Mouse (Mus musculus) kidney, embryonic 16.5 days (tissue): Measurements from ENCODE around the gene Ak8. TPM values are rescaled to one million over a fixed set of nuclear protein-coding genes. Genes with fewer than 3 reads are reported as not detected.

ENCODE experiments used
- ATAC-seq: fragments of 200-750 bp; cut with Nextera tagmentation; 2 replicates; pipeline ENCODE4 v1.8.0; 2017; ENCODE audit warnings: moderate TSS enrichment; ENCODE audit not compliant: low FRiP score, low TSS enrichment
- H3K27ac ChIP-seq: fragments of 300-500 bp; sonication (generic); 2 replicates; pipeline ENCODE4 v1.5.1; 2014; ENCODE audit warnings: low read length
- H3K27me3 ChIP-seq: fragments of 300-500 bp; sonication (generic); 2 replicates; pipeline ENCODE4 v1.6.1; 2014; ENCODE audit warnings: low read length, control low read depth, mixed read lengths; ENCODE audit not compliant: insufficient read depth
- H3K36me3 ChIP-seq: fragments of 300-500 bp; sonication (generic); 2 replicates; pipeline ENCODE4 v1.6.1; 2014; ENCODE audit warnings: low read length, control low read depth, mixed read lengths; ENCODE audit not compliant: insufficient read depth
- H3K4me1 ChIP-seq: fragments of 300-500 bp; sonication (generic); 2 replicates; pipeline ENCODE4 v1.6.1; 2014; ENCODE audit warnings: low read length, control low read depth, mixed read lengths; ENCODE audit not compliant: insufficient read depth
- H3K4me2 ChIP-seq: fragments of 300-500 bp; sonication (generic); replicated peaks from 2 replicates; pipeline ENCODE4 v1.6.1; 2014; ENCODE audit warnings: low read depth, low read length
- H3K4me3 ChIP-seq: fragments of 300-500 bp; sonication (generic); 2 replicates; pipeline ENCODE4 v1.5.1; 2014; ENCODE audit warnings: mild to moderate bottlenecking, low read length
- H3K9ac ChIP-seq: fragments of 300-500 bp; sonication (generic); replicated peaks from 2 replicates; pipeline ENCODE4 v1.6.1; 2014; ENCODE audit warnings: low read length
- H3K9me3 ChIP-seq: fragments of 300-500 bp; sonication (generic); 2 replicates; pipeline ENCODE4 v1.6.1; 2016; ENCODE audit warnings: low read length, control low read depth
- WGBS: fragments of 180-500 bp; shearing (Covaris S2); extraction: QIAGEN DNeasy Blood & Tissue Kit; methylation state at CpG from one replicate; pipeline ENCODE4 v1.1.7; 2014; 5-methylcytosine and 5-hydroxymethylcytosine counted together
- polyA plus RNA-seq: library from polyadenylated mRNA; unstranded; fragments of >200 nt; fragmentation: Nextera tagmentation; extraction: Ambion mirVana; gene quantifications from 2 replicates; pipeline ENCODE4 v1.2.1, GENCODE M21; 2015

Ak8 gene
- polyA plus RNA-seq, 1 experiment from 2014 or later, result 1.2 TPM

- no peak for ATAC-seq
- H3K4me1 ChIP-seq, result no peaks in the 10 kb centered on the region
- no peak overlapping the region for H3K27ac ChIP-seq
- peaks cover 67% of the 10 kb centered on the region for H3K36me3 ChIP-seq
- H3K4me2 ChIP-seq, result no peak overlapping the region
- WGBS, result 84% methylated on average over 4 of the region's 4 CpGs
- no peaks in the 10 kb centered on the region for H3K27me3 ChIP-seq
- no peak overlapping the region for H3K9ac ChIP-seq
- no peak overlapping the region for H3K4me3 ChIP-seq
- H3K9me3 ChIP-seq, result no peaks in the 10 kb centered on the region
Measured at GRCm38 (mm10) chr2:28681718-28682117, 18.2 kb upstream of the Ak8 start.

DNA sequence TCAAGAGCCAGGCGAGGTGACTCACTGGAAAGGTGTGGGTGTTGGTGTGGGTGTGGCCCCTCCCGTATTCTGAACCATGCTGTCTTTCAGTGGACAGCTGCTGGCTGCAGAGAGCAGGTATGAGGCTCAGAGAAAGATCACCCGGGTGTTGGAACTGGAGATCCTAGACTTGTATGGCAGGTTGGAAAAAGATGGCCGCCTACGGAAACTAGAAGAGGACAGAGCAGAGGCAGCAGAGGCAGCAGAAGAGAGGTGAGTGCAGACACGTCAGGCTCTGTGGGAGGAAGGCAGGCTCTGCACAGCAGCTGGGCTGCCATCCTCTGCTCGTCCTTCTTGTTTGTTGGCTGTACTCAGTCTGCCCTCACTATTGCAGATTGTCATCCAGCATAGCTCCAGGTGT is 14.1 kb upstream of the Ak8 start:
- H3K9ac ChIP-seq, result no peak overlapping the region
- no peak overlapping the region for H3K4me2 ChIP-seq
- H3K4me1 ChIP-seq, result no peaks in the 10 kb centered on the region
- no peaks in the 10 kb centered on the region for H3K27me3 ChIP-seq
- no peak for ATAC-seq
- WGBS, result 82% methylated on average over 7 of the region's 7 CpGs
- H3K9me3 ChIP-seq, result no peaks in the 10 kb centered on the region
- H3K36me3 ChIP-seq, result peaks cover 54% of the 10 kb centered on the region
- no peak overlapping the region for H3K4me3 ChIP-seq
- H3K27ac ChIP-seq, result no peak overlapping the region

DNA sequence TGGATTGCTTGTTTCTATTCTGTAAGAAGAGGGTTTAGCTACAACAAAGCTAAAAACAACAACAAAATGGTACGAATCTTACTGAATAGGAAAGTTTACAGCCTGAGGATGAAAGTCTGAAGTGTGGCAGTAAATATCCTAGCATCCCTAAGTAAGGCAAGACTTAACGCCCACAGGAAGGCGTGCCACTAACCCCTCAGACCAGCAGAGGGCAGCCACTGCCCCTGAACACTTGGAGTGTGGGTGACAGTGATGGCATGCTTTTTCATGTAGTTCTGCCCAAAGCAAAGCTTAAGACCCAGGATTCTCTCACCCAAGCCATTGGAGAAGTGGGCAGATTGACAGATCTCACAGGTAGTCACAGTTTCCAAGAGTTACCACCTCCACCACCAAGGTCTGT is 11.5 kb upstream of the Ak8 start:
- peaks cover 33% of the 10 kb centered on the region for H3K36me3 ChIP-seq
- no peak overlapping the region for H3K4me3 ChIP-seq
- no peak overlapping the region for H3K27ac ChIP-seq
- no peak overlapping the region for H3K4me2 ChIP-seq
- no peak overlapping the region for H3K9ac ChIP-seq
- no peaks in the 10 kb centered on the region for H3K9me3 ChIP-seq
- ATAC-seq, result no peak; the same call in 1 of the 2 replicates
- no peaks in the 10 kb centered on the region for H3K27me3 ChIP-seq
- H3K4me1 ChIP-seq, result no peaks in the 10 kb centered on the region
- 37% methylated on average over 3 of the region's 3 CpGs for WGBS

- Histone ChIP-seq H3K27me3 (no peaks in the 10 kb centered on the region), H3K4me3 (no peak overlapping the region), H3K9ac (no peak overlapping the region), H3K4me1 (no peaks in the 10 kb centered on the region), H3K4me2 (no peak overlapping the region), H3K36me3 (peaks cover 5% of the 10 kb centered on the region; the same call in 1 of the 2 replicates), H3K9me3 (no peaks in the 10 kb centered on the region), H3K27ac (no peak overlapping the region)
- 79% methylated on average over 9 of the region's 9 CpGs for WGBS
- no peak for ATAC-seq
Measured at GRCm38 (mm10) chr2:28692692-28693091, 7.3 kb upstream of the Ak8 start.

GRCm38 (mm10) chr2:28698566-28698965 is 1.4 kb upstream of the Ak8 start:
- no peak for ATAC-seq
- H3K4me1 ChIP-seq, result peaks cover 19% of the 10 kb centered on the region
- no peak overlapping the region for H3K9ac ChIP-seq
- H3K4me2 ChIP-seq, result no peak overlapping the region
- H3K4me3 ChIP-seq, result no peak overlapping the region
- no peaks in the 10 kb centered on the region for H3K27me3 ChIP-seq
- H3K9me3 ChIP-seq, result no peaks in the 10 kb centered on the region
- WGBS, result 65% methylated on average over 5 of the region's 5 CpGs
- H3K36me3 ChIP-seq, result no peaks in the 10 kb centered on the region
- H3K27ac ChIP-seq, result no peak overlapping the region

DNA sequence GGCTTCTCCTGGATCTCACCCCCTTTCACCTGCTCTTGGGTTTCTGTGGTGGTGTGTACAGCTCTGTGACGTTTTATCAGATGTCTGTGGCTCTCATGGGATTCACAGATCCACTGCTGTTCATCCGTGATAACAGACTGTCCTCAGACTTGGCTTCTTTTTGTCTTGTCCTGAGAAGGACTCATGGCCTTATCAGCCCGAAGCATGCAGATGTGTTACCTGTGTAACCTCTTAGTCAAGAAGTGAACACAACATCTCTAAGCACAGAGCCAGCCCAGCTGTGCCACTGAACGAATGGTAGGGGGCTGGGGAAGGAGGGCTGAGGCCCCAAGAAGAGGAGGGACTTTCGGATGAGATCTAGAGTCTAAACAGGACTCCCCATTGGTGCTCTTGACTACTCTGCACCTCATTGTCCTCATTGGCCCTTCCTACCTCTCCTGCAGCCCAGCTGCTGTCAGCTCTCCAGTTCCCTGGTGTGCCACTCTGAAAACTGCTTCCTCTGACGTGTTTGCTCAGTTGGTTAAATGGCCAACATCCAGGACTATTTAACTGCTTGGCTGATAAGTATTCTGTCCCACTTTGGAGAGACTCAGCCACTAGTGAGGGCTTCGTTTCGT is 1.8 kb downstream of the Ak8 start:
- H3K4me3 ChIP-seq, result no peak overlapping the region
- peaks cover 19% of the 10 kb centered on the region for H3K4me1 ChIP-seq
- no peaks in the 10 kb centered on the region for H3K36me3 ChIP-seq
- H3K27me3 ChIP-seq, result no peaks in the 10 kb centered on the region
- ATAC-seq, result no peak
- no peak overlapping the region for H3K27ac ChIP-seq
- H3K9me3 ChIP-seq, result no peaks in the 10 kb centered on the region
- 70% methylated on average over 8 of the region's 8 CpGs for WGBS
- no peak overlapping the region for H3K4me2 ChIP-seq
- no peak overlapping the region for H3K9ac ChIP-seq

- Histone ChIP-seq H3K27me3 (no peaks in the 10 kb centered on the region), H3K9me3 (no peaks in the 10 kb centered on the region), H3K9ac (no peak overlapping the region), H3K4me3 (no peak overlapping the region), H3K4me2 (no peak overlapping the region), H3K27ac (no peak overlapping the region), H3K4me1 (no peaks in the 10 kb centered on the region), H3K36me3 (no peaks in the 10 kb centered on the region)
- 38% methylated on average over 8 of the region's 8 CpGs for WGBS
- no peak for ATAC-seq
Measured at GRCm38 (mm10) chr2:28706106-28706636, 6.2 kb downstream of the Ak8 start.

- Histone ChIP-seq H3K9me3 (no peaks in the 10 kb centered on the region), H3K4me2 (no peak overlapping the region), H3K4me1 (no peaks in the 10 kb centered on the region), H3K27me3 (no peaks in the 10 kb centered on the region), H3K36me3 (no peaks in the 10 kb centered on the region), H3K9ac (no peak overlapping the region), H3K27ac (no peak overlapping the region), H3K4me3 (no peak overlapping the region)
- ATAC-seq, result no peak
- 32% methylated on average over 6 of the region's 6 CpGs for WGBS
Measured at GRCm38 (mm10) chr2:28706787-28707186, 6.8 kb downstream of the Ak8 start.

- WGBS, result 84% methylated on average over 8 of the region's 8 CpGs
- H3K4me2 ChIP-seq, result no peak overlapping the region
- H3K9me3 ChIP-seq, result no peaks in the 10 kb centered on the region
- 0 out of 2 replicates have a peak overlapping the region, but pooled peaks have one; percentile 14 for H3K9ac ChIP-seq
- no peak overlapping the region for H3K4me3 ChIP-seq
- H3K27me3 ChIP-seq, result no peaks in the 10 kb centered on the region
- no peak for ATAC-seq
- H3K4me1 ChIP-seq, result no peaks in the 10 kb centered on the region
- no peaks in the 10 kb centered on the region for H3K36me3 ChIP-seq
- no peak overlapping the region for H3K27ac ChIP-seq
Measured at GRCm38 (mm10) chr2:28713036-28713435, 13.1 kb downstream of the Ak8 start.

GRCm38 (mm10) chr2:28722419-28722818 is 22.5 kb downstream of the Ak8 start:
- 91% methylated on average over 8 of the region's 8 CpGs for WGBS
- H3K27me3 ChIP-seq, result no peaks in the 10 kb centered on the region
- H3K27ac ChIP-seq, result no peak overlapping the region
- no peaks in the 10 kb centered on the region for H3K9me3 ChIP-seq
- ATAC-seq, result no peak
- no peaks in the 10 kb centered on the region for H3K36me3 ChIP-seq
- H3K4me1 ChIP-seq, result 0 out of 2 replicates have a peak, but pooled peaks cover under 1% of the 10 kb centered on the region
- no peak overlapping the region for H3K4me3 ChIP-seq
- no peak overlapping the region for H3K4me2 ChIP-seq
- H3K9ac ChIP-seq, result no peak overlapping the region
